Mouse (Mus musculus) lung, postnatal 0 days (tissue): ENCODE data around the gene March6.

Experiments used
- CTCF ChIP-seq: IDR thresholded peaks from 2 replicates; pipeline ENCODE4 v1.5.1; 2016; ENCODE audit warnings: antibody characterized with exemption, mild to moderate bottlenecking
- EP300 ChIP-seq: IDR thresholded peaks from 2 replicates; pipeline ENCODE4 v1.6.1; 2016; ENCODE audit warnings: antibody characterized with exemption, mild to moderate bottlenecking, control low read depth

DNA sequence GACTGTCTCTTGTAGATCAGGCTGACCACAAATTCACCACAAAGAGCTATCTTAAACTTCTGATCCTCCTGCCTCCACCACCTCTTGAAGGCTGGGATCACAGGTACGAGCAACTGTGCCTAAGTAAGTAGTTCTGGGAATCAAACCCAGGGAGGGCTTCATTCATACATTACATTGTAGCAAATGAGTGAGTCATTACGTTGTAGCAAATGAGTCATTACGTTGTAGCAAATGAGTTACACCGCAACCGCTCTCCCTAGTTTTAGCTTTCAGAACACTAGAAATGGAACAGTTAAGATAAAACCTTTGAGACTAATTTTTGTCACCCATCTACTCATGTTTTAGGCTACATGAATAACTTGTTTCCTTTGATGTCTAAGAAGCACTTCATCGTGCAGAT, 15.4 kb upstream of the March6 start:
- TF ChIP-seq EP300 (no peak), CTCF (no peak)
